Mouse (Mus musculus): Measurements from ENCODE around the gene Nicn1. TPM values are rescaled to one million over a fixed set of nuclear protein-coding genes. Genes with fewer than 3 reads are reported as not detected.

The Nicn1 gene
- total and polyA plus RNA-seq, 3 experiments = 7.4 to 12.9 (median 9.7) TPM

DNA sequence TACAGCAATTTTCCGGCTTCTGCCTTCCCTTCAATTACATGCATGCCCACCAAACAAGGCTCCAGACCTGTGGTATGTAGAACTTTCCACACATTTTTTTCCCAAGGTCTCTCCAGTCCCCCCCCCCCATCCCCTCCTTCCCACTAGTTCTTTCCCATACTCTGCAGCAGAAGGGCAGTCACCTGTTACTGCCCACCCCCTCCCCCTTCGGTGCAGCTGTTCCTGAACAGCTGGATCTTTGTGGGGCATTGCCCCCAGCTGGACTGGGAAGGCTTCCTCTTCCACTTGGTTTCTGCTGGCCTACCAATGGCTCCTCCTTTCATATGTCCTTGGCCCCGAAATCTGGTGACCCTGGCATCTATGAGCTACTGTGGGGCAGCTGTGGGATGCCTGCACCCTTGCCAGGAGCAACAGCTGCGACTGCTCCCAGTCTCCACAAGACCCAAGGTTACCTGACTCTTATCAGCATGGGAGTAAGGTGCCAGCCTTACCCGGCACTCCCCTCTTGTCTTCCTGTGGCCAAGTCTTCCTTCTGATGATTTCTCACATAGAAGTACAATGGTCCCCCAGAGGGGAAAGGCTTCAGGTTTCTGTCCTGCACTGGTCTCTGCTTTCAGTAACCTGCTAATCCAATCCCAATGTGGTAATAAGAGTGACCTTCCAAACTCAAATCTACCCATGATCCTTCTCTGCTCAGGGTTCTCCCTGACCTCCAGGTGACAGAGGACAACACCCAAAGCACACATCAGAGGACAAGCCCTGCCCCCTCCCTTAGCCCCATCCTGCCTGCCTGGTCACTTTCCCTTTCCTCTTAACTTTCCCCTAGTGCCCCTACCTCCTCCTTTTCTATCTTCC is 15.5 kb upstream of the Nicn1 start:
- Histone ChIP-seq H3K4me1 (ENCODE audit: control insufficient read depth in 1 of 2, insufficient read depth in 2 of 2) (no peaks in the 10 kb centered on the region), H3K27ac (ENCODE audit: insufficient read depth, low read depth) (no peak overlapping the region), H3K4me3 (replicated peaks in 1 of 3; ENCODE audit: low read depth in 2 of 3, low read length in 2 of 3, poor library complexity in 1 of 3) (no peak overlapping the region), H3K9me3 (replicated peaks; ENCODE audit: low read length) (no peaks in the 10 kb centered on the region), H3K9ac (ENCODE audit: insufficient read depth, low read depth) (no peak overlapping the region), H3K79me2 (replicated peaks; ENCODE audit: control insufficient read depth, extremely low read depth, insufficient read depth, poor library complexity, severe bottlenecking) (no peaks in the 10 kb centered on the region), H3K36me3 (replicated peaks in 1 of 2; ENCODE audit: control insufficient read depth in 1 of 2, insufficient read depth in 1 of 2, low read length in 1 of 2) (no peaks in the 10 kb centered on the region), H3K4me2 (ENCODE audit: insufficient read depth, low read depth, poor library complexity, severe bottlenecking) (no peak overlapping the region), H3K27me3 (replicated peaks) (peaks cover 40% of the 10 kb centered on the region)
- in situ Hi-C loops (cut with MboI; ENCODE audit: low pct_ligation_motif_present, low pct_unique_long_range_greater_than_20kb, low sequenced_read_pairs) = loop anchor here (5.0 kb wide), 1 partner anchor 72 kb away; no protein-coding TSS in a partner anchor
- DNase-seq (ENCODE audit: extremely low read depth) = no peak
- dilution Hi-C loops (cut with MboI; ENCODE audit: extremely low pct_ligation_motif_present, extremely low pct_unique_long_range_greater_than_20kb, low sequenced_read_pairs) = no loop called here
- TF ChIP-seq NRF1 (IDR thresholded peaks at IDR 0.05; ENCODE audit: low read depth, low read length) (no peak), HCFC1 (IDR thresholded peaks at IDR 0.05; ENCODE audit: low read depth, low read length) (no peak), SMC3 (IDR thresholded peaks at IDR 0.05; ENCODE audit: low read depth, low read length) (no peak), E2F4 (IDR thresholded peaks at IDR 0.05; ENCODE audit: insufficient replicate concordance, low read depth, low read length) (no peak), GABPA (IDR thresholded peaks at IDR 0.05; ENCODE audit: insufficient replicate concordance, low read depth, low read length) (no peak), MAX (IDR thresholded peaks at IDR 0.05; ENCODE audit: low read length) (no peak), ELF1 (IDR thresholded peaks at IDR 0.05; ENCODE audit: low read depth, low read length) (no peak), ETS1 (conservative IDR thresholded peaks at IDR 0.05; ENCODE audit: low read depth, low read length) (no peak), JUND (conservative IDR thresholded peaks at IDR 0.05; ENCODE audit: low read depth, low read length) (no peak)

DNA sequence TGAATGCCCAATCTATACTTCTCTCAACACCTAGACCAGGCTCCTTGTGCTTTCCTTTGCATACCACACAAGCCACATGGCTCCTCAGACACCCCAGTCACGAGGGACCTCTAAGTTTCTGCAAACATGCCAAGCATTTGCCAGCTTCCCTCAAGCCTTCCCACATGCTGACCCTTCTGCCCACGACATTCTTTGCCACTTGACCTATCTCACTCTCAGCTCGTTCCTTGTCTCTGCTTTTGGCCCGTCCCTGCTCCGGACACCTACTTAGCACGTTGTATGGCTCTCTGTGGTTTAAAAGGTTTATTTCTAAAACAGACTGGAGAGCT is 14.9 kb upstream of the Nicn1 start:
- Histone ChIP-seq H3K36me3 (replicated peaks in 1 of 2; ENCODE audit: control insufficient read depth in 1 of 2, insufficient read depth in 1 of 2, low read length in 1 of 2) (no peaks in the 10 kb centered on the region), H3K79me2 (replicated peaks; ENCODE audit: control insufficient read depth, extremely low read depth, insufficient read depth, poor library complexity, severe bottlenecking) (no peaks in the 10 kb centered on the region), H3K27ac (ENCODE audit: insufficient read depth, low read depth) (no peak overlapping the region), H3K9me3 (replicated peaks; ENCODE audit: low read length) (no peaks in the 10 kb centered on the region), H3K4me1 (ENCODE audit: control insufficient read depth in 1 of 2, insufficient read depth in 2 of 2) (peaks cover 0 to 4% of the 10 kb centered on the region in 2 experiments; a peak in 2 of 4 replicates), H3K9ac (ENCODE audit: insufficient read depth, low read depth) (no peak overlapping the region), H3K27me3 (replicated peaks) (peaks cover 39% of the 10 kb centered on the region), H3K4me3 (replicated peaks in 1 of 3; ENCODE audit: low read depth in 2 of 3, low read length in 2 of 3, poor library complexity in 1 of 3) (no peak overlapping the region), H3K4me2 (ENCODE audit: insufficient read depth, low read depth, poor library complexity, severe bottlenecking) (no peak overlapping the region)
- DNase-seq (ENCODE audit: extremely low read depth) = no peak
- in situ Hi-C loops (cut with MboI; ENCODE audit: low pct_ligation_motif_present, low pct_unique_long_range_greater_than_20kb, low sequenced_read_pairs) = no loop called here
- TF ChIP-seq ETS1 (conservative IDR thresholded peaks at IDR 0.05; ENCODE audit: low read depth, low read length) = no peak
- TF ChIP-seq MAFK (IDR thresholded peaks at IDR 0.05; ENCODE audit: insufficient replicate concordance, low read length) = no peak
- TF ChIP-seq EP300 (IDR thresholded peaks at IDR 0.05; ENCODE audit: low read length) = no peak
- TF ChIP-seq E2F4 (IDR thresholded peaks at IDR 0.05; ENCODE audit: insufficient replicate concordance, low read depth, low read length) = no peak
- no peak for TF ChIP-seq UBTF (IDR thresholded peaks at IDR 0.05; ENCODE audit: low read depth, low read length)
- no peak for TF ChIP-seq CTCF (conservative IDR thresholded peaks at IDR 0.05 in 1 of 2, IDR thresholded peaks at IDR 0.05 in 1 of 2; ENCODE audit: low read depth in 2 of 2, low read length in 2 of 2)
- no peak for TF ChIP-seq SIN3A (IDR thresholded peaks at IDR 0.05; ENCODE audit: low read length)
- TF ChIP-seq MXI1 (IDR thresholded peaks at IDR 0.05; ENCODE audit: low read depth, low read length) = no peak
- no peak for TF ChIP-seq RCOR1 (conservative IDR thresholded peaks at IDR 0.05; ENCODE audit: low read depth, low read length)
- no peak for TF ChIP-seq TCF12 (IDR thresholded peaks at IDR 0.05; ENCODE audit: low read depth, low read length)
- no peak for TF ChIP-seq MAZ (IDR thresholded peaks at IDR 0.05; ENCODE audit: low read depth, low read length)
- TF ChIP-seq IRF4 (IDR thresholded peaks at IDR 0.05; ENCODE audit: low read depth, low read length) = no peak
- no peak for TF ChIP-seq MAX (IDR thresholded peaks at IDR 0.05; ENCODE audit: low read length)
- TF ChIP-seq KAT2A (IDR thresholded peaks at IDR 0.05; ENCODE audit: insufficient replicate concordance, low read length) = no peak
- no peak for TF ChIP-seq MEF2A (IDR thresholded peaks at IDR 0.05; ENCODE audit: borderline replicate concordance, low read depth, low read length)
- no peak for TF ChIP-seq POLR2AphosphoS2 (IDR thresholded peaks at IDR 0.05; ENCODE audit: low read depth, low read length)
- TF ChIP-seq MYC (IDR thresholded peaks at IDR 0.05; ENCODE audit: low read depth, low read length) = no peak
- TF ChIP-seq USF2 (conservative IDR thresholded peaks at IDR 0.05; ENCODE audit: low read depth, low read length) = no peak
- dilution Hi-C loops (cut with MboI; ENCODE audit: extremely low pct_ligation_motif_present, extremely low pct_unique_long_range_greater_than_20kb, low sequenced_read_pairs) = no loop called here

Data from CH12.LX (cell line).